Mouse (Mus musculus) ES-E14 (cell line): ENCODE results near the gene Sept9. TPM values are rescaled to one million over a fixed set of nuclear protein-coding genes. Genes with fewer than 3 reads are reported as not detected.
A peak's percentile ranks its signal among the peaks of the same experiment; 100 is the strongest.

Source experiments
- DNase-seq: peaks from one replicate; pipeline ENCODE4 v3.0.0-alpha.2; 2013; ENCODE audit warnings: low read depth, low spot score
- H3K27ac ChIP-seq: 2 replicates; pipeline ENCODE4 v1.5.1; 2012; ENCODE audit warnings: low read depth, mild to moderate bottlenecking, low read length, moderate library complexity, mixed read lengths; ENCODE audit not compliant: poor library complexity, insufficient read depth, severe bottlenecking
- H3K36me3 ChIP-seq: 2 replicates; pipeline ENCODE4 v1.6.1; 2012; ENCODE audit warnings: mild to moderate bottlenecking, low read length, moderate library complexity, mixed read lengths; ENCODE audit not compliant: control insufficient read depth, poor library complexity, insufficient read depth, severe bottlenecking
- H3K4me1 ChIP-seq, 2 experiments: fragments of 150-350 bp in 1 of 2; sonication (generic) in 1 of 2; 2 replicates each; pipeline ENCODE4 v1.6.1; 2012; ENCODE audit warnings: low read length in 2 of 2, mild to moderate bottlenecking in 1 of 2, mixed read lengths in 1 of 2; ENCODE audit not compliant: control insufficient read depth in 2 of 2, insufficient read depth in 2 of 2, poor library complexity in 1 of 2
- H3K4me3 ChIP-seq, 2 experiments: fragments of 150-350 bp in 1 of 2; sonication (generic) in 1 of 2; 2 replicates each; pipeline ENCODE4 v1.5.1; 2012; ENCODE audit warnings: low read length in 2 of 2, low read depth in 1 of 2, mild to moderate bottlenecking in 1 of 2, mixed read lengths in 1 of 2; ENCODE audit not compliant: insufficient read depth in 1 of 2, poor library complexity in 1 of 2, severe bottlenecking in 1 of 2
- H3K9ac ChIP-seq: 2 replicates; pipeline ENCODE4 v1.6.1; 2012; ENCODE audit warnings: low read depth, mild to moderate bottlenecking, low read length, mixed read lengths; ENCODE audit not compliant: poor library complexity, insufficient read depth, severe bottlenecking
- H3K9me3 ChIP-seq: fragments of 150-350 bp; sonication (generic); 2 replicates; pipeline ENCODE4 v1.6.1; 2012; ENCODE audit warnings: low read depth, mild to moderate bottlenecking, low read length; ENCODE audit not compliant: control insufficient read depth, insufficient read depth
- CHD2 ChIP-seq: IDR thresholded peaks from 2 replicates; pipeline ENCODE4 v1.6.1; 2014; ENCODE audit warnings: mild to moderate bottlenecking, low read depth, low read length, inconsistent platforms
- HCFC1 ChIP-seq: IDR thresholded peaks from 2 replicates; pipeline ENCODE4 v1.6.1; 2012; ENCODE audit warnings: low read length, inconsistent platforms, borderline replicate concordance; ENCODE audit not compliant: insufficient read depth
- MAFK ChIP-seq: IDR thresholded peaks from 2 replicates; pipeline ENCODE4 v1.6.1; 2014; ENCODE audit warnings: mild to moderate bottlenecking, low read depth, low read length, inconsistent platforms; ENCODE audit not compliant: insufficient read depth
- ZC3H11A ChIP-seq: IDR thresholded peaks from 2 replicates; pipeline ENCODE4 v1.6.1; 2012; ENCODE audit warnings: low read depth, mild to moderate bottlenecking, inconsistent platforms, low read length, borderline replicate concordance
- ZNF384 ChIP-seq: IDR thresholded peaks from 2 replicates; pipeline ENCODE4 v1.6.1; 2012; ENCODE audit warnings: low read depth, low read length, inconsistent platforms
- in situ Hi-C, 2 experiments: fragments of 600-800 bp; cut with MboI; formaldehyde crosslinking; loops; one replicate each; pipeline ENCODE4 v1.15.1; 2025; ENCODE audit warnings: low sequenced_read_pairs in 2 of 2, inconsistent platforms in 1 of 2; ENCODE audit not compliant: unreplicated experiment in 2 of 2
- total RNA-seq: library from RNA; depleted of rRNA; stranded (reverse); fragments of 300-350 nt; gene quantifications from 2 replicates; pipeline ENCODE4 v1.2.3, GENCODE M21; 2012

The Sept9 gene
- total RNA-seq, 1 experiment = 65.7 TPM

- no peak overlapping the region for H3K4me3 ChIP-seq
- H3K27ac ChIP-seq = no peak overlapping the region
- no peaks in the 10 kb centered on the region for H3K36me3 ChIP-seq
- no peaks in the 10 kb centered on the region for H3K9me3 ChIP-seq
- TF ChIP-seq MAFK (no peak), ZNF384 (no peak), HCFC1 (no peak), CHD2 (no peak), ZC3H11A (no peak)
- H3K4me1 ChIP-seq = peaks cover 0 to 21% of the 10 kb centered on the region in 2 experiments; a peak in 3 of 4 replicates
- in situ Hi-C loops = loop anchor here (5.0 to 10.0 kb wide), 2 partner anchors 100 to 102 kb away; no protein-coding TSS in a partner anchor
- DNase-seq = no peak
- no peak overlapping the region for H3K9ac ChIP-seq
Observed at GRCm38 (mm10) chr11:117176900-117177299, 22.6 kb upstream of the Sept9 start.

GRCm38 (mm10) chr11:117177303-117177979 is 22.0 kb upstream of the Sept9 start:
- H3K27ac ChIP-seq = no peak overlapping the region
- TF ChIP-seq MAFK = no peak
- TF ChIP-seq ZC3H11A = peak; percentile 87
- in situ Hi-C loops = loop anchor here (5.0 to 10.0 kb wide), 2 partner anchors 100 to 103 kb away; no protein-coding TSS in a partner anchor
- no peaks in the 10 kb centered on the region for H3K9me3 ChIP-seq
- no peak overlapping the region for H3K9ac ChIP-seq
- peaks cover 0 to 21% of the 10 kb centered on the region in 2 experiments; a peak in 3 of 4 replicates for H3K4me1 ChIP-seq
- no peaks in the 10 kb centered on the region for H3K36me3 ChIP-seq
- H3K4me3 ChIP-seq = no peak overlapping the region
- DNase-seq = peak; percentile 75

GRCm38 (mm10) chr11:117179902-117180301 is 19.6 kb upstream of the Sept9 start:
- peaks cover 0 to 17% of the 10 kb centered on the region in 2 experiments; a peak in 3 of 4 replicates for H3K4me1 ChIP-seq
- H3K4me3 ChIP-seq = no peak overlapping the region
- no peaks in the 10 kb centered on the region for H3K9me3 ChIP-seq
- H3K9ac ChIP-seq = no peak overlapping the region
- no peak for TF ChIP-seq ZC3H11A
- no peak for TF ChIP-seq ZNF384
- no peak for TF ChIP-seq MAFK
- no peak for TF ChIP-seq HCFC1
- no peak for TF ChIP-seq CHD2
- in situ Hi-C loops = loop anchor here (5.0 to 10.0 kb wide), 2 partner anchors 103 to 105 kb away; no protein-coding TSS in a partner anchor
- DNase-seq = no peak
- H3K27ac ChIP-seq = no peak overlapping the region
- H3K36me3 ChIP-seq = no peaks in the 10 kb centered on the region

- Histone ChIP-seq H3K36me3 (no peaks in the 10 kb centered on the region), H3K27ac (no peak overlapping the region)
- in situ Hi-C loops = no loop called here
Observed at GRCm38 (mm10) chr11:117182808-117183207, 16.7 kb upstream of the Sept9 start.

More at GRCm38 (mm10) chr11:117182808-117183207, 16.7 kb upstream of the Sept9 start:
- no peak for DNase-seq
- Histone ChIP-seq H3K4me1 (peaks cover 0 to under 1% of the 10 kb centered on the region in 2 experiments; a peak in 1 of 4 replicates), H3K4me3 (no peak overlapping the region), H3K9ac (no peak overlapping the region), H3K9me3 (no peaks in the 10 kb centered on the region)
- TF ChIP-seq ZC3H11A (no peak), MAFK (no peak), ZNF384 (no peak), HCFC1 (no peak), CHD2 (no peak)
